Mouse (Mus musculus): Measurements from ENCODE around the gene Slc34a1. TPM values are rescaled to one million over a fixed set of nuclear protein-coding genes. Genes with fewer than 3 reads are reported as not detected.

Slc34a1 gene
- total and polyA plus RNA-seq, 2 experiments from 2014 or later: not detected

DNA sequence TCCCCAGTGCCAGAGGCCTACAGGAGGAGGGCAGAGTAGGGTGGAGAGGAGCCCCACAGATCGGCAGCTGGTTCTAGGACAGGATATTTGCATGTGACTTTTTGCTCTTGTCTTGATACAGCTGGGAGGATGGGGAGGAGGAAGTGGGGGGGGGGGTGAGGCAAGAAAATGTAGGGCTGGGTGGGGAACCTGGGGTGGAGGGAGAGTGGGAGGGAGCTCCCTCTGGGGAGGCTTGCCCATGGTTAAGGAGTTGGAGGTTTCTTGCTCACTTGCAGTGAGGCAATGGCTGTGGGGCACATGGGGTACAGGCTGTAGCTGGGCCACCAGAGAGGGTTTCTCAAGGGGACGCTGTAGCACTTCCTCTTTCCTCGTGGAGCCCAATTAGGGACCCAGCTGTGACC lies 49.6 kb downstream of the Slc34a1 start:
- H3K9me3 ChIP-seq (replicated peaks; ENCODE audit: control insufficient read depth, low read length): no peaks in the 10 kb centered on the region
- H3K9ac ChIP-seq (replicated peaks; ENCODE audit: low read depth, low read length): no peak overlapping the region
- no peak overlapping the region; the same call in 1 of the 2 replicates for H3K27ac ChIP-seq (ENCODE audit: low read depth)
- peaks cover 57% of the 10 kb centered on the region for H3K4me1 ChIP-seq (ENCODE audit: control insufficient read depth, insufficient read depth)
- 38% methylated on average over 3 of the region's 3 CpGs for WGBS
- peaks cover 25% of the 10 kb centered on the region for H3K36me3 ChIP-seq (replicated peaks; ENCODE audit: control insufficient read depth, insufficient read depth, low read length)
- no peak overlapping the region for H3K4me3 ChIP-seq (ENCODE audit: low read depth, low read length)
- no peaks in the 10 kb centered on the region for H3K27me3 ChIP-seq (ENCODE audit: control insufficient read depth, insufficient read depth, low read length)
- peak overlapping the region; percentile 81; the same call in 1 of the 2 replicates for H3K4me2 ChIP-seq (ENCODE audit: low read depth, low read length)
- TF ChIP-seq EP300 (IDR thresholded peaks at IDR 0.05; ENCODE audit: low read depth) (no peak), CTCF (IDR thresholded peaks at IDR 0.05; ENCODE audit: low read depth) (no peak)
- DNase-seq (ENCODE audit: low spot score) (no peak), ATAC-seq (ENCODE audit: insufficient read depth, low read depth) (no peak)

DNA sequence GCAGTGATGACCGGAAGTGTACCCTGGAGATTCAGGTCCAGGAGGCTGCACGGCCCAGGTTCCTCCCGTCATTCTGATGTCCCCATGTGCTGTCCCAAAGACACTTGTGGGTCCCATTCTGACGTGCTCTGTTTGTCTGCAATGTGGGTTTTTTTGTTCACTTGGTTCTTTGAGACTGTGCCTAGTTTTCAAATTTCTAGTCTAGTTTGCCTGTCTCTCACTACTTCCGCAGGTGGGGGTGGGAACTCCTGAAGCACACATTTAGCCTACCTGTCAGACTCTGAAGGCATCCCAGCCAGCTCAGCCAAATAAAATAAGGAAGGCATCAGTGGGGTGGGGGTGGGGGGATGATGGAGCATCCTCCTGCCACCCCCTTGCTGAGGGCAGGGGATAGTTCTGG lies 50.1 kb downstream of the Slc34a1 start:
- 86% methylated on average over 5 of the region's 5 CpGs for WGBS
- H3K9me3 ChIP-seq (replicated peaks; ENCODE audit: control insufficient read depth, low read length): no peaks in the 10 kb centered on the region
- H3K27ac ChIP-seq (ENCODE audit: low read depth): no peak overlapping the region
- ATAC-seq (ENCODE audit: insufficient read depth, low read depth) (no peak), DNase-seq (ENCODE audit: low spot score) (no peak)
- TF ChIP-seq EP300 (IDR thresholded peaks at IDR 0.05; ENCODE audit: low read depth): no peak
- no peak for TF ChIP-seq CTCF (IDR thresholded peaks at IDR 0.05; ENCODE audit: low read depth)
- H3K4me3 ChIP-seq (ENCODE audit: low read depth, low read length): no peak overlapping the region
- no peak overlapping the region for H3K9ac ChIP-seq (replicated peaks; ENCODE audit: low read depth, low read length)
- no peak overlapping the region for H3K4me2 ChIP-seq (ENCODE audit: low read depth, low read length)
- no peaks in the 10 kb centered on the region for H3K27me3 ChIP-seq (ENCODE audit: control insufficient read depth, insufficient read depth, low read length)
- peaks cover 57% of the 10 kb centered on the region for H3K4me1 ChIP-seq (ENCODE audit: control insufficient read depth, insufficient read depth)
- H3K36me3 ChIP-seq (replicated peaks; ENCODE audit: control insufficient read depth, insufficient read depth, low read length): peaks cover 31% of the 10 kb centered on the region

DNA sequence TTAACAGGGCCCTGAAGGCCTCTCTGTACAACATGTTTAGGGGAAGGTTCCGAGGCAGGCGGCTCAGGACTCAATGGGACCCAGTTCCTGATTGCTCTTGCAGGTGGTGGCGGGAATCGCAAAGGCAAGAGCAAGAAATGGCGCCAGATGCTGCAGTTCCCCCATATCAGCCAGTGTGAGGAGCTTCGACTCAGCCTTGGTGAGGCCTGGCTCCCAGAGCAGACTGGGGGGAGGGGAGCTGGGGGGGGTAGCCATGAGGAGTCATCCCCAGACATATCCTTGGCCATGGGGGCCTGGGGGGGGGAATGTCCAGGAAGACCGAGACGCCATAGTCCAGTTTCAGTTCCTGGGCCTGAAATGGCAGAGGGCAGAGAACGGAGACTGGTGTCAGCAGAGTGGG lies 51.2 kb downstream of the Slc34a1 start:
- DNase-seq (ENCODE audit: low spot score) (no peak), ATAC-seq (ENCODE audit: insufficient read depth, low read depth) (no peak)
- Histone ChIP-seq H3K4me2 (ENCODE audit: low read depth, low read length) (no peak overlapping the region), H3K36me3 (replicated peaks; ENCODE audit: control insufficient read depth, insufficient read depth, low read length) (peaks cover 41% of the 10 kb centered on the region), H3K4me1 (ENCODE audit: control insufficient read depth, insufficient read depth) (peaks cover 52% of the 10 kb centered on the region), H3K27ac (ENCODE audit: low read depth) (no peak overlapping the region), H3K9ac (replicated peaks; ENCODE audit: low read depth, low read length) (no peak overlapping the region), H3K27me3 (ENCODE audit: control insufficient read depth, insufficient read depth, low read length) (no peaks in the 10 kb centered on the region), H3K9me3 (replicated peaks; ENCODE audit: control insufficient read depth, low read length) (no peaks in the 10 kb centered on the region), H3K4me3 (ENCODE audit: low read depth, low read length) (no peak overlapping the region)
- WGBS: 86% methylated on average over 9 of the region's 9 CpGs
- TF ChIP-seq EP300 (IDR thresholded peaks at IDR 0.05; ENCODE audit: low read depth): no peak
- TF ChIP-seq CTCF (IDR thresholded peaks at IDR 0.05; ENCODE audit: low read depth): no peak

DNA sequence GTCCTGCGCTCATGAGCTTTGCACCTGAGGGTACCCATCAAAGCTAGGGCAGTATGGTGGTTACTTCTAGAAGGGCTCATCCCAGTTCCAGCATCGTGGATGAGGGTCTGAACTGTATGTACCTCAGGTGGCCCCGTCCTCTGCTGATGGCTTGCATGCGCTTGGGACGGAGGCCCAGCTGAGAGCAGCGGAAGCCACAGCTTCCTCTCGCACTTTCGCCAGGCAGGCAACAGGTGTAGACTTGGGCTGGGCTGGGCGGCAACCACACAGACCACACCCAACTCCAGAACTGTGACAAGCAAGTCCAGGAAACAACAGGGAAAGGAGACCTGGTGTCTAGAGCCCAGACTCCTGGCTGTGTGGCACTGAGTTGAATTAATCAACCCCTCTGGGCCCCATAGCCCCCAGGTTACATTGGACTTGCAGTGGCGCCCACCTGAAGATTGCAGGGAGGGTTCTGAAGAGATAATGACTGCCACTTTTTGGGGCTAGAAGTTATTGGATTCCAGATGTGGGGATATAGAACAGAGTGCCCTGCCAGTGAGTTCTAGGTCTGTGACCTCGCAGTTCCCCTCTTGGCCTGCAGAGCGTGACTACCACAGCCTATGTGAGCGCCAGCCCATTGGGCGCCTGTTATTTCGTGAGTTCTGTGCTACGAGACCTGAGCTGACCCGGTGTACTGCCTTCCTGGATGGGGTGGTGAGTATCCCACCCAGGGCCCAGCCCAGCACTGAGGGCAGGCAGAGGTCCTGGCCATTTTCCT lies 51.9 kb downstream of the Slc34a1 start:
- H3K27me3 ChIP-seq (ENCODE audit: control insufficient read depth, insufficient read depth, low read length): no peaks in the 10 kb centered on the region
- DNase-seq (ENCODE audit: low spot score) (no peak), ATAC-seq (ENCODE audit: insufficient read depth, low read depth) (no peak)
- no peak overlapping the region for H3K9ac ChIP-seq (replicated peaks; ENCODE audit: low read depth, low read length)
- H3K9me3 ChIP-seq (replicated peaks; ENCODE audit: control insufficient read depth, low read length): no peaks in the 10 kb centered on the region
- H3K4me2 ChIP-seq (ENCODE audit: low read depth, low read length): peak overlapping the region; percentile 9; the same call in 1 of the 2 replicates
- no peak overlapping the region for H3K4me3 ChIP-seq (ENCODE audit: low read depth, low read length)
- H3K4me1 ChIP-seq (ENCODE audit: control insufficient read depth, insufficient read depth): peaks cover 50% of the 10 kb centered on the region
- peak overlapping the region; percentile 79 for H3K27ac ChIP-seq (ENCODE audit: low read depth)
- WGBS: 80% methylated on average over 16 of the region's 17 CpGs
- H3K36me3 ChIP-seq (replicated peaks; ENCODE audit: control insufficient read depth, insufficient read depth, low read length): peaks cover 47% of the 10 kb centered on the region
- no peak for TF ChIP-seq CTCF (IDR thresholded peaks at IDR 0.05; ENCODE audit: low read depth)
- no peak for TF ChIP-seq EP300 (IDR thresholded peaks at IDR 0.05; ENCODE audit: low read depth)

DNA sequence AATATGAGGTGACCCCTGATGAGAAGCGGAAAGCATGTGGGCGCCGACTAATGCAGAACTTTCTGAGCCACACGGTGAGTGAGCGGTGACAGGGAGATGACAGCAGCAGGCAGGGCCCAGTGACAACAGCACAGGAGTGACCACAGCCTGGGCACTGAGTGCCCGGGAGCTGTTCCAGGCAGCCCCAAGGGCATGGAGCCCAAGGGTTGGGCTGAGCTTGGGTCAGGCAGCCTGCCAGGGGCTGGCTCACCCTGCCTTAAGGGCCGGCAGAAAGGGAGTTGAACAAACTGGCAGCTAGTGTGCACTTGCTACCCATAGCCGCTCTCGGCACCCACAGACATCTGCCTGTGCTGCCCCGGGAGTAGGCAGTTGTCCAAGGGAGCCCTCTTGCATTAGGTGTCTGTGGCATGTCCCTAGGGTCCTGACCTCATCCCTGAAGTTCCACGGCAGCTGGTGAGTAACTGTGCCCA lies 52.6 kb downstream of the Slc34a1 start:
- no peak overlapping the region for H3K4me3 ChIP-seq (ENCODE audit: low read depth, low read length)
- ATAC-seq (ENCODE audit: insufficient read depth, low read depth) (peak; percentile 95), DNase-seq (ENCODE audit: low spot score) (peak; percentile 87)
- H3K27ac ChIP-seq (ENCODE audit: low read depth): peak overlapping the region; percentile 79
- peaks cover 54% of the 10 kb centered on the region for H3K36me3 ChIP-seq (replicated peaks; ENCODE audit: control insufficient read depth, insufficient read depth, low read length)
- peaks cover 50% of the 10 kb centered on the region for H3K4me1 ChIP-seq (ENCODE audit: control insufficient read depth, insufficient read depth)
- TF ChIP-seq EP300 (IDR thresholded peaks at IDR 0.05; ENCODE audit: low read depth) (peak; percentile 60), CTCF (IDR thresholded peaks at IDR 0.05; ENCODE audit: low read depth) (no peak)
- no peak overlapping the region for H3K9ac ChIP-seq (replicated peaks; ENCODE audit: low read depth, low read length)
- no peaks in the 10 kb centered on the region for H3K9me3 ChIP-seq (replicated peaks; ENCODE audit: control insufficient read depth, low read length)
- no peaks in the 10 kb centered on the region for H3K27me3 ChIP-seq (ENCODE audit: control insufficient read depth, insufficient read depth, low read length)
- 0 out of 2 replicates have a peak overlapping the region, but pooled peaks have one; percentile 16 for H3K4me2 ChIP-seq (ENCODE audit: low read depth, low read length)
- WGBS: 40% methylated on average over 11 of the region's 11 CpGs
